Comparison of ENCODE assay signal across 1 mouse cellular context in the genomic region with DNA sequence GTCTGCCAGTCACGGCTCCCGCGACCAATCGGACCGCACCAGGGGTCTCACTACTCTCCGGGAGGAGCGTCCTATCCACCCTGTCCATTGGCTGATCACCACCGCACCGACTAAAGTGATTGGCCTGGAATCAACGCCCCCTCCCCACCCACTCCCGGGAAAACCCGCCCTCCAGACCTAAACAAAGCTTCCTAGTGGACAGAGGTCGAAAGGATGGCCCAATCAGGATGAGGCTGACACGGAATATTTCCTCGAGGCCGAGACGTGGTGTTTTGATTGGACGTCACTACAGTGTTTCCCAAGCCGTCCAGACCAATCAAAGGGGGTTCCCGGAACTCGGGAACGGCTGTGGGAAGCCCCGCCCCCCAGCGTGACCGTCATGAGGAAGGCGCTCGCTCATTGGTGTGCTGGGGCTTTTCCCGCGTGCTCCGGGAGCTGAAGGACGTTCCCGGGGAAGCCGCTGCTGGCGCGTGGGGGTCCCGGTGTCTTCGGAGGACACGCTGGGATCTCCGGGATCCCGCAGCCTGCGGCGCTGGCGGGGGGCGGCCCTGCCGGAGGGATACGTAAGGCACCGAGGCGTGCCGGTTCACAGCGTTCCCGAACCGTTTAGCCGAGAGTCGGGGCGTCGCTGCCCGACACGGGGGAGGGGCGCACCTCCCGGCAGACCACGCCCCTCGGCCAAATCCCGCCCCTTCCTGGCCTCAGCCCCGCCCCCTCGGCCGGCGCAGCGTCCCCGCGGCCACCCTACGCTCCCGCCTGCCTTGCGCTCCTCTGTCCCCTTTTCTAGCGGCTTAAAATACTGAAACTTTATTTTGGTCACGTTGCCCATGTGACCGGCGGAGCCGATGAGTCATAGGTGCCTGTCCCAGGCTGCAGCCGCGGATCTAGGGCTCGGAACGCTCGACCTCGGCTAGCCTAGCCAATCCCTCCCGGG.
TF ChIP-seq lines count a peak whose summit lies in the region.

A gene (minus strand): TSS at position 71 of the 934 bp plus-strand sequence.

TF ChIP-seq in MEL, 35 proteins besides CTCF, POLR2A, EP300 and RAD21 (continued from another document):
- TF ChIP-seq RCOR1 (IDR thresholded peaks at IDR 0.05; ENCODE audit: low read depth, low read length): no peak
- TF ChIP-seq MXI1 (IDR thresholded peaks at IDR 0.05; ENCODE audit: low read depth, low read length): peak; percentile 65
- TF ChIP-seq CHD1 (IDR thresholded peaks at IDR 0.05; ENCODE audit: low read depth, low read length): no peak
- peak; percentile 66 for TF ChIP-seq HCFC1 (IDR thresholded peaks at IDR 0.05; ENCODE audit: low read depth, low read length)
- peak; percentile 77; the same call in 1 of the 2 replicates for TF ChIP-seq MAZ (IDR thresholded peaks at IDR 0.05; ENCODE audit: low read depth, low read length)
- TF ChIP-seq SMC3 (IDR thresholded peaks at IDR 0.05; ENCODE audit: low read depth, low read length): no peak
- TF ChIP-seq NRF1 (IDR thresholded peaks at IDR 0.05; ENCODE audit: insufficient read depth, low read depth, low read length, poor library complexity, severe bottlenecking): peak; percentile 50
- peak in 1 of 2 experiments; percentile 38; a peak in 1 of 4 replicates for TF ChIP-seq USF2 (IDR thresholded peaks at IDR 0.05; ENCODE audit: borderline replicate concordance in 1 of 2, insufficient read depth in 1 of 2, low read depth in 1 of 2, low read length in 2 of 2)
- no peak for TF ChIP-seq MAFK (IDR thresholded peaks at IDR 0.05; ENCODE audit: borderline replicate concordance, low read depth, low read length)
- TF ChIP-seq GABPA (IDR thresholded peaks at IDR 0.05; ENCODE audit: low read depth, low read length): no peak
- TF ChIP-seq MYC (IDR thresholded peaks at IDR 0.05; ENCODE audit: low read depth, low read length): peak; percentile 79; the same call in 1 of the 2 replicates
- peak; percentile 88 for TF ChIP-seq CHD2 (IDR thresholded peaks at IDR 0.05; ENCODE audit: low read length)
- TF ChIP-seq KAT2A (conservative IDR thresholded peaks at IDR 0.05; ENCODE audit: low read depth, low read length): no peak; the same call in 1 of the 2 replicates
- no peak for TF ChIP-seq ZNF384 (IDR thresholded peaks at IDR 0.05; ENCODE audit: low read depth, low read length)
- TF ChIP-seq MEF2A (IDR thresholded peaks at IDR 0.05; ENCODE audit: extremely low read depth, insufficient replicate concordance, low read depth, low read length, poor library complexity, severe bottlenecking): no peak
TF ChIP-seq in MEL: peak in this region for 19.
